Mouse (Mus musculus): ENCODE measurements at regions not wholly inside any gene's neighbourhood (a gene's known extent, or its start where the extent isn't known, plus 50 kb on each side); places are given as distances from the start of the nearest gene placed in this dataset.

DNA sequence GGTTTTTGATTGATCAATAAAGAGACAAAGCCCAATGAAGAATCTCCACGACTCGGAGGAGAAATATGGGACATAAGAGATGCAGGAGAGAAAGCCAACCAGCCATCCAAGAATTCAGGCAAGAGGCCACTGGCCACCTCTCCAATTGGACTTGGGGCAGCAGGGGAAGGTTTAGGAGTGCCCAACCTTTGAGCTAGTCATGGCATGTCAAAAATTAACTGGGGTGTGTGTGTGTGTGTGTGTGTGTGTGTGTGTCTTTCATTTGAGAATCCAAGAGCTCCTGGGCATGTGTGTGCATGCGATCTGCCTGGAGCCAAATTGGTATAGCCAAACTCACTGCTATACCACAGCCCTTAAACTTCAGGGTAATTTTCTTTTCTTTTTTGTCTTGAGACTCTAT is 51.6 kb upstream of the Cecr2 start:
- DNase-seq, result peak; percentile 49 to 70

DNA sequence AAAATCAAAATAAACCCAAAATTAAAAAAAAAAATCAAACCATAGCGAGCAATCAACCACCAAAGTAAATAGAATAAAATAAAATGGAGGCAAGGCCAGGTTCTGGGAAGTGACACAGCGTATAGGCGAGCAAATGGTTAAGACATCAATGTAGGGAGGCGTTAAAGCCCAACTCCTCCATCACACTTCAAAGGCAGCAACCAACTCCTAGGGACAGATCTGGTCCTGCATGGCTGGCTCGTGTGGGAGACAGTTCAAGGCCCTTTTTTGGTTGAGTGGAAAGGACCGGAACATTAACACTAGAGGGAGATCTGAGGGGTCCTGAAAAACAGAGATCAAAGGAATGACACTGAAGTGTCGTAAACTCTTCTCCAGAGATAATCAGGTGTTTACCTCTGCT is 53.8 kb upstream of the Cecr2 start:
- DNase-seq, result no peak

DNA sequence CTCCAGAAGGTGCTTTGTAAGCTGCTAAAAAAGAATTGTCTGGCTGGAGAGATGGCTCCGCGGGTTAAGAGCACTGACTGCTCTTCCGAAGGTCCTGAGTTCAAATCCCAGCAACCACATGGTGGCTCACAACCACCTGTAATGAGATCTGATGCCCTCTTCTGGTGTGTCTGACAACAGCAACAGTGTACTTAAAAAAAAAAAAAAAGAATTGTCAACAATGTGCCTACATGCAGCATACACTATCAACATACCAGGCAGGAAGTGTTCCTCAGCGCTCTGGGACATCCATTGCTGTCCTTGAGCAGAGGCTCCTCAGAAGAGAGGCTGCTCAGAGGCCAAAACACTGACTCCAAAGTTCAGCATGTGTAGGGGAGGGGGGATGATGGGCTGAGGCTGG is 56.3 kb upstream of the Cecr2 start:
- no peak for DNase-seq

DNA sequence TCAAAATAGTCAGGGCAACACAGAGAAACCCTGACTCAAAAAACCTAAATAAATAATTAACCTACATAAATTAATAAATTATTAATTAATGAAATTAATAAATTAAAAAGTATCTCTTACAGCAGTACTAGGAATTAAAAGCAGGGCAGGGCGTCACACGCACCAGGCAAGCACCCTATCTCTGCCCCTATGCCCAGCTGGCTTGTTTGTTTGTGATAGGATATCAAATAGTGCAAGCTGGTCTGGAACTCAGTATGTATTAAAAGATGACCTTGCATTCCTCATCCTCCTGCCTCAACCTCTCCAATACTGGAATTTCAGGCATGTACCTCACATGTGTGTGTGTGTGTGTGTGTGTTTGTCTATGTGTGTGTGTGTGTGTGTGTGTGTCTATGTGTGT is 60.7 kb upstream of the Cecr2 start:
- no peak for DNase-seq

DNA sequence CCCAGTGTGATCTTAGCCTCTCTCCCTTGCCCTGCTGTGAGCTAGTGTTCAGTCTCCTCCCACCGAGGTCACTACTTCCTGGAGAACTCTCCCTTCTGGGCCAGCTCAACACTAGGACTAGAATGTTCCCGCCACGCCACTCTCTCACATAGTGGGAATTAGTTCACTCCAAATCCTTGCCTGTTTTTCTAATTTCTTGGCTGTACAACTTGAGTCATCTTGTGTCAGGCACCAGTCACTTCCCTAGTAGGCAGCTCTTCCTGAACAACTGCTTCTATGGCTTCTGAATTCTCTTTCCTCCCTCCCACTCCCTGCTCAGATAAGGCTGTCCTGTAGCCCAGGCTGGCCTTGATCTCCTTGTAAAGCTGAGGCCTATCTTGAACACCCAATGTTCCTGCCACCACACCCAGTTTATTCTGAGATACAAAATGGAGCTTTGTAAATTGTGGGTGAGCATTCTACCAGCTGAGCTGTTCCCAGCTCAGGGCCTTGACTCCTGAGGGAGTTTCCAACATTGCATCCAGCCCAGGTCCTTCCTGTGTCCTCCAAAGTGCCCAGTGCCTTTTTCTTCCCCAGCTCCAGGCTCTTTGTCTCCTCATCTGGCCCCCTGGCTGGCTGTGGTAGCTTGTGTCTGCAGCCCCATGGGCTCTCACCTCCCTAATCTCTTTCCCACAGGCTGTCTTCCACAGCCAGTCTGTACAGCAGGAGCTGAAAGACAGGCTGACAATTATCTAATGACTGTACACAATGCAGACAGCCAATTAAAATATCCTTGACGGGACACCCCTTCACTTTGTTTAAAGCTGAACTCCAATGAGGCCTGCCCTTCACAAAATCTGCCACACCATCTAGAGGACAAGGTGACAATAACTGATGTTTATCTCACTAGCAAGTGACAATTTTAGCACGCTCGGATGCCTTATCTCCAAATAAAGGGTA is 61.9 kb upstream of the Cecr2 start:
- peak; percentile 29 to 47 for DNase-seq

DNA sequence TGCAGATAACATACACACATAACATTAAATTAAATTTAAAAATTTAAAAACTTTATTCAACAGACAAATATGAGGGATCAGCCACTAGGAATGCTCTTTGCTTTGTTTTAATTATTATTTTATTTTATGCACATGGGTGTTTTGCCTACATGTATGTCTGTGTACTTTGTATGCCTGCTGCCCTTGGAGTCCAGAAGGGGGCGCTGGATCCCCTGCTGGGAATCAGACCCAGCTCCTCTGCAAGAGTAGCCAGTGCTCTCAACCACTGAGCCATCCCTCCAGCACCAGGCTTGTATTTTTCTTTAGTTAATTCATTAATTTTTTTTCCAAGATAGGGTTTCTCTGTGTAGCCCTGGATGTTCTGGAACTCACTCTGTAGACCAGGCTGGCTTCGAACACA is 62.7 kb upstream of the Cecr2 start:
- peak; percentile 36 to 76 for DNase-seq

DNA sequence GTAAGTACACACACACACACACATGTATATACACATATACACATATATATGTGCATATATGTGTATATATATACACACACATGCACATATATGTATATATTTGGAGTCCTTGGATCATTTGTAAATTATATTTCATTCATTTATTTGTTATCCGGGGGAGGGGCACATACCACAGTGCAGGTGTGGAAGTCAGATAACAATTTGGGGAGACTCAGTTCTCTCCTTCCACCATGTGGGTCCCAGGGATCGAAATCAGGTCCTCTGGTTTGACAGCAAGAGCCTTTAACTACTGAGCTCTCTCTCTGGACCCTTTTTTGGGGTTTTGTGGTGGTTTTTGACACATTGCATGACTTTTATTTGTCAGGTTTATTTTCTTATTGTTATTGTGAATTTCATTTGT is 65.8 kb upstream of the Cecr2 start:
- DNase-seq, result no peak

DNA sequence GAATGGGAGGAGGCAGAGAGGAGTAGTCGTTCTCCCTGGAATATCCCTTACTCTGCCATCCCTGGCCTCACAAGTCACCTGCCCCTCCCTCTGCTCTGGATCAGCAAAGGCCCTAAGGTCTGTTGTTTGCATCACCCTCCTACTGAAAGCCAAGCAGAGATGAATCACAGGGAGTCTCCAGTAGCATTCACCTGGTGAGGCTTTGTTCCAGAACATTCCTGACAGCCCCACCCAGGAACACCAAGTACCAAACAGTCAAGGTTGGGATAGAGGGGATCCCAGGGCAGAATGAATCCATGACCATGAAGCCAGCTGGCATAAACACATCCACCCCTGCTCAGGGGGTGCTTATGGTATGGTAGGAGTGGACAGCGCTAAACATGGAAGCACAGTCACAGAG is 67.4 kb upstream of the Hdhd5 start:
- no peak for DNase-seq

DNA sequence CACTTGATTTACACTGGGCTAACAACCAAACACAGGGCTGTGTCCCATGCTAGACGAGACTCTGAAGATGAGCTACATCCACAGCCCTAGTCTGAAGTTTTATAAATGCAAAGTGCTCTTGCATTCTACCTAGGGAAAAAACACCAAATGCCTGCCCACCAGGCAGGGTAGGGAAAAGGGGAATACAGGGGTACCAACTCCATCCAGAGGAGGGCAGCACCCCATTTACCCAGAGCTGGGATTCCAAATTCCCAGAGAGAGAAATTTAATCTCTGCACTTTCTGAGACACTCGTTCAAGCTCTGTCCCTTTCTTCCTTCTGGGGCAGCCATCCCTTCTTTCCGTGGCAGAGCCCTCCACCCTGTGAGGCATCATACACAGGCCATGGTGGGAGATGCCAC is 66.8 kb upstream of the Hdhd5 start:
- DNase-seq, result peak in 1 of 2 experiments; percentile 32

DNA sequence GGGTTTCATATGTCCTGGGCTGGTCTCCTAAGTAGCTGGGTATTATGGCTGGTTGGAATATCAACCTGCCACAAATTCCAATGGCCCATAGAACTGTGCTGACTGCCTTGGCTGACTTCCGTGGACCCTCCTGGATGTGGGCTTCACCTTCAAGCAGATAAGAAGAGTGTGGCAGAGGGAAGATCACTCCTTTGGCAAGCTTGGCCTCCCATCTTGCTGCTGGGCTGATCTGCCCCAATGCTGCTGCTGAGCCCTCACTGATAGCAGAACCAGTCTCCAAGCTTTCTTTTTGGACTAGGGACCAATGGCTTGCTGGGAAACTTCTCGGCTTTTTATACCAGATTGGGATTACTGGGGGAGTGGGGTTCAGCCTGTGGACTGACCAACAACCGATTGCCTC is 65.6 kb upstream of the Hdhd5 start:
- DNase-seq, result no peak

DNA sequence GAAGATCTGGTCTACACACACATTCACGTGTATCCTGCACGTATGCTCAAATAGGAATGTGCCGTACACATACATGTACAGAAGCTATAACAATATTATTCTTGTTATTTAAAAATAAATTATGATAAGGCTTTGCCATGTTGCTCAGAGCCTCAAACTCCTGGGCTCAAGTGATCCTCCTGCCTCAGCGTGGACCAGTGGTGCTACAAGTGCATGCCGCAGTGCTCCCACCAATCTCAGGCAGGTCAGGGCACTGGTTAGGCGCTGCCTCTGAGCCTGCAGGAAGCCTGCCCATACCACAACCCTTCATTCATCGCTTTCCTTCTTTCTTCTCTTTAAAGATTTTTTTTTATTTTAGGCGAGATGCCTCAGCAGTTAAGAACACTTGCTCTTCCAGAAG is 63.3 kb upstream of the Hdhd5 start:
- no peak for DNase-seq

DNA sequence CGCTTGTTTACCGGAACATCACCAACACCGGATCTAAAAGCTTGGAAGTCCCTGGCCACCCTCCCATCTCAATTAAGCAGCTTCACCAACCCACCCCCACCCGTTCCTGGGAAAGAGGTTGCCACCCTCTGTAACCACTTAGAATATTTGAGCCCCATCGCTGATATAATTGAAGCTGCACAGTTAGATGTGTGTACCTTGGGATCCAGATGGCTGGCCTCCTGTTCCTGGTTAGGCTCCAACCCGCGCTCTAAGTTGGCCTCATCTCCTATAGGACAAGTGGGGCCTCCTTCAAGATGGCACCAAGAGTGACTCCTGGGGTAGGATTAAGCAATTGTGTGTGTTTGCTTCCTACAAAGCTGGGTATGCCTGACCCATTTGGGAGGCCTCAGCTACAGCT is 61.6 kb upstream of the Hdhd5 start:
- no peak for DNase-seq

DNA sequence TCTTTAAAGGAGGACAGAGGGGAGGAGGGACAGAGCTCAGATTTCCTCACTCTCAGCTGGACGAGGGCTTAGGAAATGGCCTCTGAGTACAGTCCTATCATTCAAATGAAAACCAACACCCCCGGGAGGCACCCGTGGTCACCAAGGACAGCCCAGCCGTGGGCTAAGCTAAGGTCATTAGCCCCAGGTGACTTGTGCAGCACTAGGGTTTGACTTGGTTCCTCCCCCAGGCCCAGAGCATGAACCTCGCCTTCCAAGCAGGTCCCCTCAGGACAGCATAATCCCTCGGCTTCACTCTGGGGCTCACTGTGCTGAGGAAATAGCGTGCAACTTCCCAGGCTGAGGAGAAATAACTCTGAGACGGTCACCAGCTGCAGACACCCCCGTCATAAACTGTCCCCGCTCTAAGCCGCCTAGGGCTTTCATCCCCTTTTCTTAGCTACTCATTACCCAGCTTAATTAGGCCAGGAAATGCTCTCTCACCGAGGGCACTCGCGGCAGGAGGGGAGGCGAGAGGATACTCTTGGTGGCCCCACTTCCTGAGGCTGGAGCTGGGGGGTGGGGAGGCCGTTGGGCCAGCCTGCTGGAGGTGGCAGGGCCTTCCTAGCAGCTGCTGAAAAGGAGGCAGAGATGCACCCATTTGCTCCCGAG is 61.0 kb upstream of the Hdhd5 start:
- DNase-seq, result peak; percentile 72 to 80

DNA sequence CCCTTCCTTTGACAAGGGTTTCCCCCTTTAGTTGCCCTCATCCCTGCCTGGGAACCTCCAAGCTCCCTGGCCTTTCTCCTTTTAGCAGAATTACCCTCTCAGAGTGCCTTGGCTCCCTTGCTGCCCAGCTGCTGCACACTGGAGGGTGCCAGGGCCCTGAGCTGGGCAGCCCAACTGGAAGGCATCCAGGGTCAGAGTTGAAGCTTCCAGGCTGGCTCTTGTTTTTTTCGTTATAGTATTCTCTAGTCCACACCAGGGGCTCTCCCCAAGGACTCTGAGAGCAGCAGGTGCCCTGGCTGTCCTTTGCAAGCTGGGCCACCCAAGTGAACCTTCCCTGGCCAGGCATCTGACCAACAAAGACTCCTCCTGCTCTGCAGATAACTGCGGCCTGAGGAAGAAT is 59.1 kb upstream of the Hdhd5 start:
- DNase-seq, result peak; percentile 55 to 69

DNA sequence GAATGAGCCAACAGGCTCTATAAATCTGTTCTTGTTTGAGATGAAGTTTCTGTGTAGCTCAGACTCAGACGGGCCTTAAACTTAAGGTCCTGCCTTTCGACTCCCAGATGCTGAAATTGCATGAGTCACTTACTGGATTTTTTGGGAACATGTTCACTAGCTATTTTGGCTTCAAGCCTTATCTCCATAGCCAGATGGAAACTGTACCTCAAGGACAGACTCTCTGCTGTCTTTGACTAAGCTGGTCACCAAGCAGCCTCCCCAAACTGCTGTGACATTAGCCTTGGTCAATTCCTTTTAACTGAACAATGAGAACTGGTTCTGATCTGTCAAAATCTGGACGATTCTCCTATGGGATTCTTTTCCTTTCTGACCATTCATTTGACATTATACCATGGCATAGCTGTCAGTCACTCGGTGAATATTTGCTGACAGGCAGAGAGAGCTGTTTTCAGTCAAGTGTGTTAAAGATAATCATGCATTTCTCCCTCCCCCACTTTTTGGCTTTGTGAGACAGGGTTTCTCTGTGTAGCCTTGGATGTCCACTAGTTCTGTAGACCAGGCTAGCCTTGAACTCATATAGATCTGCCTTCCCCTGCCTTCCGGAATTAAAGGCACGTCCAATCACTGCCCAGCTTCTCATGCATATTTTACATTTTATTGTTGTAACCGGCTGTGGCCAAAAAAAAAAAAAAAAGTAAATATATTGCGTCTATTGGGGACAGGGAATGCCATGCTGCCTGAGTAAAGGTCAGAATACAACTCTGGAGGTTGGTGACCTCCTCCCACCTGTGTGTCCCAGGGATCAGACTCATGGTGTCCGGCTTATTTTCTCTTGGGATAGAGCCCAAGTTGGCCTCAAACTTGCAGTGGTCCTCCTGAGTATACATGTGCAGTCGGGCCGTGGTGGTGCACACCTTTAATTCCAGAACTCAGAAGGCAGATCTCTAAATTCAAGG is 57.9 kb upstream of the Hdhd5 start:
- no peak for DNase-seq

DNA sequence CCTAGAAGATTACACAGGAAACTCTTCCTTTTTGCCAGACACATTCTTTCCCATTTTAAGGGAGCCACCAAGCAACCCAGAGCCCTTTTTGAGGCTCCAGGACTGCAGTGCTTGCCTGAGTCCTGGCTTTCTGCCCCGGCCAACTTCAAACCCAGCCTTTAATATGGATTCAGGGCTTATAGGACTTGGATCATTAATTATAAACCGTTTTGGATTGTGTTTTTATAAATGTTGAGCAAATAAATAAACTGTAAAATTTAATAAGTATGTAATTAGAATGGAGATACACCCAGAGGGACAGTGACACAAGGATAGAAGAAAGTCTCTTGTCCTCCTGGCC is 54.8 kb upstream of the Hdhd5 start:
- DNase-seq, result peak in 1 of 2 experiments; percentile 54

DNA sequence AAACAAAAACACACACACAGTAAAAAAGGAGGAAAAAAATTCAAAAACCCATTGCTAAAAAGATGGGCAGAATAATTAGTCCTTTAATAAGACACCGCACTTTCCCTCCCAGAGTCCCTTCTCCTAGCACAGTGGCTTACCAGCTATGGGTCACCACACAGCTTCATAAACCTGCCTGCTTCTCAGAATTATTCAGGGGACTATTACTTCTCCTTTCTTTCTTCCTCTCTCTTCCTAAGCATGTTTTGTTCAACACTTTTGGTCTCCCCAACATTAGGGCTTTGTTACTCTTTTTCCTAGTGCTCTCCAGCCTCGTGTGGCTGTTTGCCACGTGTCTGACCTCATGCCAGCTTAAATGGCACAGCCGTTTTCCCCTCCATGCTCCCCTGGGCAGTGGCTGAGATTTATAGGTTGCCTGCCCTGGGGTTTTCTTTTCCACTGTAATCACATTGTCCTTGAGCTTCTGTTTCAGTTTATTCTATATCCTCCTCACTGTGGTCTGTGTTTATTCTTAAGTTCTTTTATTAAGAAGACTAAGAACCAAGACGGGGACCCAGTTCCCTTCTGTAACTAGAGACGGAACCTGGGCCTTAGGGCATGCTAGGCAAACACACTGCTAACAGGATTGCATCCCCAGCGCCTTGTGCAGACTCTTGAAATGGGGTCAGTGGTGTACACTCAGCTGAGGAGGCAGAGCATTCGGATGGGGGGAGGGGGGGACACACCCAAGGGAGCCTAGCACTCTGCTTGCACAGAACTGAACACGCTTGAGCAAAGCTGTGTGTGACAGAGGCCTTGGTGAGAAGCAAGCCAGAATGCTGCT is 54.2 kb upstream of the Hdhd5 start:
- peak in 1 of 2 experiments; percentile 40 for DNase-seq

DNA sequence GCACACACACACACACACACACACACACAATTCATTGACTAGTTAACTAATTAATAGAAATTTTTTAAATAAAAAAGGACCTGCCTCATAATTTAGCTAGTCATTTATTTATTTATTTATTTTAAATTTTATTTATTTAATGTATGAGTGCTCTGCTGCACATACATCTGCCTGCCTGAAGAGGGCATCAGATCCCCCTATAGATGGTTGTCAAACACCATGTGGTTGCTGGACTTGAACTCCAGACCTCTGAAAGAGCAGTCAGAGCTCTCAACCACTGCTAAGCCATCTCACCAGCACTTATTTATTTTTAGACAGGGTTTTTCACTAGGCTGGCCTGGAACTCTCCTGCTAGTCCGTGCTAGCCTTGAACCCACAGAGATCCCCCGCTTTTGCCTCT is 50.6 kb upstream of the Hdhd5 start:
- DNase-seq, result no peak
